Mouse (Mus musculus) macrophage (primary cell): ENCODE measurements at regions not wholly inside any gene's neighbourhood (a gene's known extent, or its start where the extent isn't known, plus 50 kb on each side); places are given as distances from the start of the nearest gene placed in this dataset.
"Not testable (repeated sequence)": the region's sequence is repeated elsewhere in the genome, so short reads cannot be mapped to it uniquely, and the experiment has no call there.

ENCODE experiments used
- H3K27ac ChIP-seq: fragments of 350-480 bp; formaldehyde crosslinking; 2 replicates; pipeline ENCODE4 v1.9.0; 2021
- H3K36me3 ChIP-seq: fragments of 350-480 bp; formaldehyde crosslinking; 2 replicates; pipeline ENCODE4 v1.9.0; 2021; ENCODE audit errors: inconsistent target
- H3K4me3 ChIP-seq: fragments of 350-480 bp; formaldehyde crosslinking; 2 replicates; pipeline ENCODE4 v1.9.0; 2021; ENCODE audit errors: inconsistent target
- H3K79me2 ChIP-seq: fragments of 350-480 bp; formaldehyde crosslinking; 2 replicates; pipeline ENCODE4 v1.9.0; 2021; ENCODE audit errors: inconsistent target
- WGBS: methylation state at CpG from one replicate; pipeline ENCODE4 v1.1.7; 2026; ENCODE audit warnings: inconsistent platforms; ENCODE audit not compliant: missing documents; 5-methylcytosine and 5-hydroxymethylcytosine counted together

- peak overlapping the region; percentile 20 for H3K4me3 ChIP-seq
- not testable (repeated sequence) for H3K36me3 ChIP-seq, H3K79me2 ChIP-seq, H3K27ac ChIP-seq
- WGBS: 0% methylated on average over 4 of the region's 48 CpGs
Observed at GRCm38 (mm10) chr10:81996742-81997536, 51.0 kb upstream of the Zfp873 start.
